ENCODE assay signal across 8 mouse cellular contexts in genomic region chr4:124939211-124939610, GRCm38 (mm10). TPM values are rescaled to one million over a fixed set of nuclear protein-coding genes. Genes with fewer than 3 reads are reported as not detected.
DNase-seq lines count a peak whose midpoint lies in the region; ATAC-seq and TF ChIP-seq lines count a peak whose summit lies in the region.
"Not testable (repeated sequence)": the region's sequence is repeated elsewhere in the genome, so short reads cannot be mapped to it uniquely, and the experiment has no call there.

TSS of gene Cdca8 (minus strand) at chr4:124939311.

- not testable (repeated sequence) for H3K9me3 ChIP-seq in CH12.LX (replicated peaks; ENCODE audit: low read length); embryonic facial prominence, embryonic 10.5 days; forebrain, embryonic 14.5 days (replicated peaks; ENCODE audit: control insufficient read depth, low read length); intestine, embryonic 16.5 days (ENCODE audit: control insufficient read depth, low read length); liver, embryonic 11.5 days (ENCODE audit: control insufficient read depth, low read length)

- TF ChIP-seq CTCF in CH12.LX (conservative IDR thresholded peaks at IDR 0.05 in 1 of 2, IDR thresholded peaks at IDR 0.05 in 1 of 2; ENCODE audit: low read depth in 2 of 2, low read length in 2 of 2); small intestine, adult 2 months (IDR thresholded peaks at IDR 0.05; ENCODE audit: extremely low read depth, insufficient read length, insufficient replicate concordance, low read depth, low read length): not testable (repeated sequence)

- intact Hi-C loops in heart, postnatal 10 days (cut with DNase I), result loop anchor here (5.0 kb wide), 1 partner anchor 197 kb away; the partner anchor contains the start of gene Inpp5b

- peaks cover 34 to 61% of the 10 kb centered on the region in 2 experiments for H3K36me3 ChIP-seq in CH12.LX (replicated peaks in 1 of 2; ENCODE audit: control insufficient read depth in 1 of 2, insufficient read depth in 1 of 2, low read length in 1 of 2)
- peaks cover 50% of the 10 kb centered on the region for H3K36me3 ChIP-seq in embryonic facial prominence, embryonic 10.5 days (replicated peaks)
- H3K36me3 ChIP-seq in forebrain, embryonic 14.5 days (ENCODE audit: control insufficient read depth, insufficient read depth, low read length), result peaks cover 39% of the 10 kb centered on the region
- not testable (repeated sequence) for H3K36me3 ChIP-seq in intestine, embryonic 16.5 days (ENCODE audit: control insufficient read depth, insufficient read depth, low read length); liver, embryonic 11.5 days (ENCODE audit: control insufficient read depth, insufficient read depth, low read length)
- peaks cover 13% of the 10 kb centered on the region; the same call in 1 of the 2 replicates for H3K36me3 ChIP-seq in small intestine, adult 2 months (ENCODE audit: control insufficient read depth, insufficient read depth, low read length)

- peaks cover 32% of the 10 kb centered on the region for H3K79me2 ChIP-seq in CH12.LX (replicated peaks; ENCODE audit: control insufficient read depth, extremely low read depth, insufficient read depth, poor library complexity, severe bottlenecking)

- not testable (repeated sequence) for TF ChIP-seq EP300 in CH12.LX (IDR thresholded peaks at IDR 0.05; ENCODE audit: low read length)

- in situ Hi-C loops in CH12.LX (cut with MboI; ENCODE audit: low pct_ligation_motif_present, low pct_unique_long_range_greater_than_20kb, low sequenced_read_pairs), result not testable (repeated sequence)

- not testable (repeated sequence) for H3K27me3 ChIP-seq in CH12.LX (replicated peaks); embryonic facial prominence, embryonic 10.5 days (replicated peaks; ENCODE audit: low read depth, poor library complexity, severe bottlenecking); forebrain, embryonic 14.5 days (replicated peaks; ENCODE audit: control insufficient read depth, insufficient read depth, low read length); intestine, embryonic 16.5 days (replicated peaks; ENCODE audit: control insufficient read depth, insufficient read depth, low read length); liver, embryonic 11.5 days (replicated peaks; ENCODE audit: control insufficient read depth, insufficient read depth, low read length); small intestine, adult 2 months (ENCODE audit: control insufficient read depth, insufficient read depth, low read length)

- H3K9ac ChIP-seq in CH12.LX (ENCODE audit: insufficient read depth, low read depth); forebrain, embryonic 14.5 days (ENCODE audit: low read length); intestine, embryonic 16.5 days (ENCODE audit: low read depth, low read length); liver, embryonic 11.5 days (ENCODE audit: low read depth, low read length): not testable (repeated sequence)

- peaks cover 3 to 29% of the 10 kb centered on the region in 2 experiments; a peak in 2 of 4 replicates for H3K4me1 ChIP-seq in CH12.LX (ENCODE audit: control insufficient read depth in 1 of 2, insufficient read depth in 2 of 2)
- peaks cover 26% of the 10 kb centered on the region for H3K4me1 ChIP-seq in embryonic facial prominence, embryonic 10.5 days
- H3K4me1 ChIP-seq in forebrain, embryonic 14.5 days (ENCODE audit: control insufficient read depth, insufficient read depth, low read length), result peaks cover 12% of the 10 kb centered on the region
- peaks cover 12% of the 10 kb centered on the region for H3K4me1 ChIP-seq in intestine, embryonic 16.5 days (ENCODE audit: control insufficient read depth, insufficient read depth, low read length)
- H3K4me1 ChIP-seq in liver, embryonic 11.5 days (replicated peaks; ENCODE audit: control insufficient read depth, insufficient read depth, low read length), result peaks cover 13% of the 10 kb centered on the region
- H3K4me1 ChIP-seq in small intestine, adult 2 months (ENCODE audit: control insufficient read depth, insufficient read depth, insufficient read length, low read length), result not testable (repeated sequence)

- dilution Hi-C loops in CH12.LX (cut with MboI; ENCODE audit: extremely low pct_ligation_motif_present, extremely low pct_unique_long_range_greater_than_20kb, low sequenced_read_pairs), result not testable (repeated sequence)

- not testable (repeated sequence) for H3K4me3 ChIP-seq in CH12.LX (replicated peaks in 1 of 3; ENCODE audit: low read depth in 2 of 3, low read length in 2 of 3, poor library complexity in 1 of 3); forebrain, embryonic 14.5 days (ENCODE audit: low read depth, low read length); intestine, embryonic 16.5 days (ENCODE audit: low read length); small intestine, adult 2 months (ENCODE audit: low read depth, low read length)
- H3K4me3 ChIP-seq in embryonic facial prominence, embryonic 10.5 days, result peak within 1 kb of the TSS; percentile 98; the same call in 1 of the 2 replicates
- peak within 1 kb of the TSS; percentile 87; the same call in 1 of the 2 replicates for H3K4me3 ChIP-seq in liver, embryonic 11.5 days (ENCODE audit: low read depth, low read length)

- TF ChIP-seq RAD21 in CH12.LX (IDR thresholded peaks at IDR 0.05; ENCODE audit: low read depth, low read length), result not testable (repeated sequence)

- peak within 1 kb of the TSS; percentile 91 for H3K4me2 ChIP-seq in CH12.LX (ENCODE audit: insufficient read depth, low read depth, poor library complexity, severe bottlenecking)
- H3K4me2 ChIP-seq in forebrain, embryonic 14.5 days (ENCODE audit: low read length); intestine, embryonic 16.5 days (ENCODE audit: low read depth, low read length); liver, embryonic 11.5 days: not testable (repeated sequence)

- ATAC-seq in forebrain, embryonic 14.5 days; intestine, embryonic 16.5 days; liver, embryonic 11.5 days (replicated peaks; ENCODE audit: low FRiP score); megakaryocyte-erythroid progenitor cell, adult 5-6 weeks (replicated peaks; ENCODE audit: low FRiP score, low TSS enrichment, poor library complexity, severe bottlenecking): not testable (repeated sequence)

- H3K27ac ChIP-seq in CH12.LX (ENCODE audit: insufficient read depth, low read depth); embryonic facial prominence, embryonic 10.5 days (replicated peaks); forebrain, embryonic 14.5 days (ENCODE audit: low read depth, low read length); intestine, embryonic 16.5 days (ENCODE audit: low read length); liver, embryonic 11.5 days (ENCODE audit: low read depth, low read length); small intestine, adult 2 months (ENCODE audit: insufficient read depth, low read depth, low read length): not testable (repeated sequence)

- not testable (repeated sequence) for TF ChIP-seq POLR2A in CH12.LX (IDR thresholded peaks at IDR 0.05; ENCODE audit: low read depth, low read length); small intestine, adult 2 months (IDR thresholded peaks at IDR 0.05; ENCODE audit: low read depth, low read length)

- not testable (repeated sequence) for DNase-seq in CH12.LX (ENCODE audit: extremely low read depth); embryonic facial prominence, embryonic 10.5 days (ENCODE audit: low spot score); forebrain, embryonic 14.5 days (ENCODE audit: low spot score); heart, postnatal 10 days; liver, embryonic 11.5 days (ENCODE audit: low spot score)

- WGBS in embryonic facial prominence, embryonic 10.5 days, result 89% methylated on average over 4 of the region's 4 CpGs
- 89% methylated on average over 4 of the region's 4 CpGs for WGBS in forebrain, embryonic 14.5 days
- 90% methylated on average over 4 of the region's 4 CpGs for WGBS in intestine, embryonic 16.5 days
- 94% methylated on average over 4 of the region's 4 CpGs for WGBS in liver, embryonic 11.5 days
- WGBS in small intestine, adult 2 months, result 94% methylated on average over 4 of the region's 4 CpGs

RNA-seq across cellular contexts. Expression of gene Cdca8, which starts in this region (rescaled TPM):
- total RNA-seq in CH12.LX (2012; rRNA removed), result 101 and 111 TPM in 2 replicates
- 55.2 and 58.8 TPM in 2 replicates for total RNA-seq in CH12.LX (2014; rRNA removed)
- polyA plus RNA-seq in CH12.LX (2012; ENCODE audit: insufficient read length, low read depth), result 174 and 188 TPM in 2 replicates
- 230 and 239 TPM in 2 replicates for polyA plus RNA-seq in embryonic facial prominence, embryonic 10.5 days (2016; fragmentation: Nextera tagmentation; extraction: Ambion mirVana)
- 63.5 and 63.8 TPM in 2 replicates for polyA plus RNA-seq in forebrain, embryonic 14.5 days (2014; fragmentation: Nextera tagmentation; extraction: Ambion mirVana)
- 10 to 100 TPM; 15.4 to 16.6 TPM for total RNA-seq in heart, postnatal 10 days (2021)
- 105 and 126 TPM in 2 replicates for polyA plus RNA-seq in intestine, embryonic 16.5 days (2015; fragmentation: Nextera tagmentation; extraction: Ambion mirVana)
- polyA plus RNA-seq in liver, embryonic 11.5 days (2014; fragmentation: Nextera tagmentation; extraction: Ambion mirVana), result 190 and 201 TPM in 2 replicates
- 84.8 and 93.5 TPM in 2 replicates for total RNA-seq in megakaryocyte-erythroid progenitor cell, adult 5-6 weeks (2014; fragmentation: Nextera tagmentation)
- total RNA-seq in megakaryocyte-erythroid progenitor cell, adult 5-6 weeks (2017), result 121 and 127 TPM in 2 replicates
- polyA plus RNA-seq in small intestine, adult 2 months (2012; rRNA removed), result 8.4 and 18.7 TPM in 2 replicates
